Mouse (Mus musculus): ENCODE measurements at regions not wholly inside any gene's neighbourhood (a gene's known extent, or its start where the extent isn't known, plus 50 kb on each side); places are given as distances from the start of the nearest gene placed in this dataset.
A peak's percentile ranks its signal among the peaks of the same experiment; 100 is the strongest.

DNA sequence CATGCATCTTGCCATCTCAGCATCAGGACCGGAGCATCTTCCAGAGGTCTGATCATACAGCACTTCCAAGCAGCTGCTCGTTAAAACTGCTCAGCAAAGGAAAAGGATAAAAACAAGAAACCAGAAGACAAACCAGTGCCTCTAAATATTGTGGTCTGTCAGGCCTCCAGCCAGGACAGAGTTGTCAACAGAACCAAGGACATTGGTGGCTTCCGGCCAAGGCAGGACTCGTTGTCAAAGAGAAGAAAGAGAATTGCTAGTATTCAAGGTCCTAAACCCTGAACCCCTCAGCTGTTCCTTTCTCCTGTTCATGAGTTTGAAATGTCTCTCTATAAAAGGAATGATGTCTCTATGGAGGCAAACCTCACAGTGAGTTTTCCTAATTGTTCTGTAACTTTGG is 155.0 kb downstream of the Sp3 start:
- no peak for DNase-seq (ENCODE audit: low read depth)

DNA sequence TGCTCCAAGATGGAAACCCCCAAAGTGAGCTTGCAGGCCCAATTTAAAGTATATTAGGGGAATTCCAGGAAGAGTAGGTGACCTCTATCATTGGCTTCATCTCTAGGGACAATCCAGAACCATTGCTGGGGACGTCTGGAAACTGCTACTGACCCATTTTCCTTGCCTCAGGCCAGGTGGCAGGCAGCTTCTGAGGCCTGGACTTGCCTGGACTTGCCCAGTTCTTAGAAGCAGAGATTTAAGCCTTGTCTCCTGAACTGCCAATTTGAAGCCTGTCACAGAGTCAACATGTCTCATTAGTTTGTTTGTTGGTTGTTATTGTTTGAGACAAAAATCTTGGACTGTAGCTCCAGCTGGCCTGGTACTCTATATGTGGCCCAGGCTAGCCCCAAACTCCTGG is 151.1 kb downstream of the Sp3 start:
- DNase-seq (ENCODE audit: low read depth): no peak

DNA sequence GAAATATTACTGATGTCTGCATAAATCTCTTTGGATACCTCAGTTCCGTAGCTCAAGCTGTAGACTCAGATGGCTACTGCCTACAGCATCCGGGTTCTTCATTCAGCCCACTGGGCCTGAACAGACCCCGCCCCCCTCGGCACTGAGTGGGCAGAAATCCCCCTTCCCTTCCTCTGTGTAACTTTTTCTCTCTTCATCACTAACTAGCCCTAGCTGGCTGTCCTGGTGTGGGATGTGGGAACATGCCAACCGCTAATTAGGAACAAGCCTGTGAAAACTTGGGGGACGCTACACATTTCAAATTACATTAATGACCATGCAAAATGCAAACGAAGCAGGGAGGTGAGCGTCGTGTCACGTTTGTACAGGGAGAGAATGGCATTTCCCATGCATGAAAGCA is 147.5 kb downstream of the Sp3 start:
- no peak for DNase-seq (ENCODE audit: low read depth)

DNA sequence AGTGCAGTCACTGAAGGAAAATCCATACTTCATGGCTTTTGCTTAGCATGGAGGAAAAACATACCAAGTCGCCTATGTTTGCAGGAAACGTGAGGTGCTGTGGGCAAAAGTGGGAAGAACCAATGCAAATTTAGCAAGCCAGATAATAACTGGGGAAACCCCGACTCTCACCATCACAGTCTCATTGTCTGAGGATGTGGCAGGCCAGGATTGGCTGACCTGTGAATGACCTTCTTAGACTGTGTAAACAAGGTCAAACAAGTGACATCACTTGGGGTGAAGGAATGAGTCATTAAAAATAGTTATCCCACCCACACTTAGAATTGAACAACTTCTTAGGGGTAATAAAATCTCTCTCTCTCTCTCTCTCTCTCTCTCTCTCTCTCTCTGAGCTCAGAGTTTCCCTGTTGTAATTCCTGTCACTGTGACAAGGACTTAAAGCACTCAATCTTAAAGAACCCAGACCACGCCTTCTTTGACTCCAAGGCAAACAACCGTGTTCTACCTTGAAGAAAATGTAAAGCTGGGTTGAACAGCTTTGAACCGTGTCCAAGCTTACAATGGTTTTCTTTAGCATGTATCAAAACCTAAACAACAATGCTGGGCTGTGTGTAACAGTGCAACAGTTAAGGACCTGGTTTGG is 142.0 kb downstream of the Sp3 start:
- DNase-seq (ENCODE audit: low read depth): peak; percentile 55

DNA sequence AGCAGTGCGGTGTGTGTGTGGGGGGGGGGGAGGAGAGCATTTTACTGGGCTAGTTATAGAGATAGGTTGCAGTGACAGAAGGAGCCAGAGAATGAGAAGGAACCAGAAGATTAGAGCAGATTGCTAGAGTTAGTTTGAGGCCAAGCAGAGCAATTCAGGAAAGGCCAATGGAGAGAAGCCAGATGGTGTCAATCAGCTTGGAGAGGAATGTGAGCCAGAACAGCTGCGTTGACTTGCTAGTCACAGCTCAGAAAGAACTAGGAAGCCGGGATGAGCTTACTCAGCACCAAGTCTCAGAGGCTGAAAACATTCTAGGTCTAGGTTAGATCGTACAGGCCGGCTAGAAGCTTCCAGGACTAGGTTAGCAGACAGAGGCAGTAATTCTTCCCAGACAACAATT is 140.6 kb downstream of the Sp3 start:
- peak; percentile 36 for DNase-seq (ENCODE audit: low read depth)

DNA sequence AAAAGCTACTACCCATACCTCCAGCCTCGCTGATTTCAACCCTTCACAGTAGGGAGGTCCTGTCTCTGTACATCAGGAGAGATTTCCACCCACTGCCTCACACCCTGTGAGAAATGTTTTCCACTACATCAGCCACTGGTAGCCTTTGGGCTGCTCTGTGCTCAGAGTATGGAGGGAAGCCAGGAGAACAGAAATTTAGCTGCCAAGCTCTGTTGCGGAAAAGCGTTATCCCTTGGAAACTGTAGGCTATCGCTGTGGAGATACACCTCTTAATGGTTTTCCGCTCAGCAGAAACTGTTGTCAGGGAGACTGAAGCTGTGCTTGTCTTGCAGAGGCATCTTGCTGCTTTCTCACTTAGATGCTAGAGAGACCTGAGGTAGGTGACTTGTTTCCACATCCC is 138.9 kb downstream of the Sp3 start:
- peak; percentile 35 for DNase-seq (ENCODE audit: low read depth)

DNA sequence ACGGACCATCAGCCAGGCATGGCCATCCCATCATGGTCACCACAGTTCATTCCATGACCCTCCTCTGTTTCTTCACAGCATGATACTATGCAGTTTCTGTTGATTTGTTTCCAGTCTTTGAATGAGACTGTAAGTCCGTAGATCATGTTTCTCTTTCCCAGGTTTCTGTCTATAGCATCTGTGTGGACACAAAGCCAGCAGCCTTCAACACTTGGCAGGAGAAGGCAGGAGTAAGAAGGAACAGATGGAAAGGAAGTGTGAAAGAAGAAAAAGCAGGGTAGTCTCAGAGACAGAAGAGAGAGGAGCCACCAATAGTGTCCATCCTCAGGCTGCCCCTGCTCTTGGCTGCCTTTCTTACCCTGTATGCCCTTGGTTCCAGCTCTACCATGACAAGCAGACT is 136.6 kb downstream of the Sp3 start:
- DNase-seq (ENCODE audit: low read depth): peak; percentile 22

DNA sequence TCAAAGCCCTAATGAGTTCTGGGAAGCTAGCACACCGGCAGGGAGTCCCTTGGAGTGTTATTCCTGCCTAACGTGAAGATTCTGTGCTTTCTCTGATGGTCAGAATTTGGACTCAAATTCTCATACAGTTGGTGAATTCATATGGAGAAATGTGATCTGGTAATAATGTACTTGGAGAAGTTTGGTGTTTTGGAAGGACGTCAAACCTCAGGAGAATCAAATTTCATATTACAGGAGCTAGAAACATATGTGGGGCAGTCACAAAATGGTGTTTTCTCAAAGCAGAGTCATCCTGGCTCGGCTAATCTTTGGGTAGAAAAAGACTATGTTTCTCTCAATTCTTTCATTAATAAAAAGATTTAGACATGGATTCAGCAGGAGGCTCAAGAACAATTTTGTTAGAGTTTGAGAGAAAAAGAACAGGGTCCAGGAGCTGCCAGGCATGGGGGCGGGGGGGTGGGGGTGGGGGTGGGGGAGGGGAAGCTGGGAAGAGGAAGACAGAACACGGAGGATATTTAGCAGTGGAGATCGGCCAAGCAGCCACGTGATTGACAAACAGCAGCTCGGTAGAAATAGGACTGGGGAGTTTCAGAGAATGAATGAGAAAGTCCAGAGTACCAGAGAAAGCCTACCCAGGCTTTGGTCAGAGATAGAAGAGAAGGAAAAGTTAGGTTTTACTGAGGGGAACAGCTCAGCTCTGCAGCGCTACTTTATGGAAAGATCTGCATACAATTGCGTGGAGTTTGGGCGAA is 130.6 kb downstream of the Sp3 start:
- DNase-seq (ENCODE audit: low read depth): peak; percentile 69

DNA sequence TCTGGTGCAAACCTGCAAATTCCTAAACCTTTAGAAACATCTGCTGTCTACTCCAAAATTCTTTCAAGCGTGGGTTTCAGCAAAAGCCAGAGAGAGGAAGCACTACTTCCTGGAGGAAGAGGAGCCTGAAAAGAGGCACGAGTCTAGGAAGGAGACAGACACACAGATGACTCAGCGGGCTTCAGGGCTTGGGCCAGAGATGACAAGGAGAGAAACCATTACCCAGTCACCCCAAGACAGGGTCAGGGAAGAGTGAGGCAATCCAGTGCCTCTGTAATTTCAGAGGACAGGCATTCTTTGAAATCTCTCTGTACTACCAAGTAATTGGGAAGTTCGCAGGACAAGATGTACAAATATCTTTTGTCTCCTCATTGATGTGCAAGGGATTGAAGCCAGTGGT is 127.7 kb downstream of the Sp3 start:
- no peak for DNase-seq (ENCODE audit: low read depth)

DNA sequence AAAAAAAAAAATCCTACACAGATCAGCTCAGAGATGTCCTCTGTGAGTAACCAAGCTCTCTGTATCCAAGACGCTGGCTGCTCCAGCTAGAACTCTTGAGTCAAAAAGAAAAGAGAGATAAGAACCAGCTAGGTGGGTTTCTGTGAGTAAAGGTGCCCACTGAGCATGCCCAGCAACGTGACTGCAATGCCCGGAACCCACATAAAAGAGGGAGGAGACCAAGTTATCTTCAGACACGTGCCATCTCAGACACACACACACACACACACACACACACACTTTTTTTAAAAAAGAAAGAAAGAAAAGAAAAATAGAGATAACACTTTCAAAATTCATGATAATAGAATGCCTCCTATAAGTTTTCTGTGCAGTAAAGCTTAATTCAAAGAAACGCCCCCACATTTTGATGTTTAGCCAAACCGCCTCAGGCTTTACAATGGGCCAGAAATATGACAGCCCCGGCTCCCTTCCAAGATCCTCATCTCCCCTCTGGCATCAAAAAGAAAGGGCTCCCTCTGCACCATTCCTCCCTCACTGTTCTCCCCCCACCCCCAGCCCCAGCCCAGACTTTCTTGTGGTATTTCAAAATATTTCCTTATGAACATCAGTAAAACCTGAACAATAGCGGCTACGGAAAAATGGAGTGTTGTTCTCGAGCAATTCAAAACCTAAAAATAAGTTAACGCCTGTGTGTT is 124.8 kb downstream of the Sp3 start:
- DNase-seq (ENCODE audit: low read depth): peak; percentile 73

DNA sequence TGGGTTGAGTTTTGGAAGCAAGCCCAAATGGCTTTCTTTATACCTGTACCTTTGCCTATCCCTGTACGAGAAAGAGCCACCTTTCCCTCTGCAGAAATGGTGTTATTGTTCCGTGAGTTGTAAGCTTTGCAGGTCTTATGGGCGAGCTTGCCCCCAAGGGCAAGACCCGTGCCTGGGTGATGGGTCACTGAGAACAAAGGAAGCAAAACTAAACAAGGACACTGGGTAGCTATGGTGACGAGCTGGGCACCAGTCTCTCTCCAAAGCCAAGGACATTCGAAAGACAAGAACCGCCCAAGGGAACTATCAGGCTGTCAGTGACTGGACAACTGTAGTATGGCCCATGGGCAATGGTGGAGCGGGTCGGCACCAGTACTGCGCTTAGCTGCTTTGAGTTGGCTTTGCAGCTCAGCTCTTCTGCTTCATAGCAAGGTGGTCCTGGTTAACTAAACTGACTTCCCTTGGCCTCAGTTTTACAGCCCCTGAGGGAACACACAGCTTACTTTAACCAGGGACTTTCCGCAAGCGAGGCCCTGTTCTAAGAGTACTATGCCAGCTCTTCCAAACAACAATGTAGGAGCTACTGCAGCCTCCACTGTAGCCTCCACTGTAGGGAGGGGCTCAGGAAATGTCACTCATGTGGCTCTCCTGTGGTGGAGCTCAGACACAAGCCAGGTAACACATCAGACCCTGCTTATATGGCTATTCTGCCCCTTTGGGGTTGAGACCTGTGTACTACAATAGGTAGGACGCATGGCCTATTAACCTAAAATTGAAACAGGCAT is 124.1 kb downstream of the Sp3 start:
- DNase-seq (ENCODE audit: low read depth): no peak

DNA sequence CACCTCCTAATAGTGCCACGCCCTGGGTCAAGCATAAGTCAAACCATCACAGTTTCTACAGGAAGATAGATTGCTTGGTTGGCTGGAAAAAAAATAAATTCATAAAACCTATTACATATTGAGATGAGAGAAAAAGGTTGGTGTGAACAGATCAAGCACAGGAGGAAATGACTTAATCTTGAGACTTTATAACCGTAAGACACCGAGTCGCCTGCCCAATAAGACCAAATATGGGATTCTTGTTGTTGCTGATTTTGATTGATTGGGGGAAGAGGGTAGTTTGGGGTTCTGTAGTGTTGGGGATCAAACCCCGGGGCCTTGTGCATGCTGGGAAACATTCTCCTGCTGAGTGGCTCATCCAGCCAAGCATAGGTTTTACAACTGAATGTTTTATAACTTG is 122.9 kb downstream of the Sp3 start:
- DNase-seq (ENCODE audit: low read depth): no peak

DNA sequence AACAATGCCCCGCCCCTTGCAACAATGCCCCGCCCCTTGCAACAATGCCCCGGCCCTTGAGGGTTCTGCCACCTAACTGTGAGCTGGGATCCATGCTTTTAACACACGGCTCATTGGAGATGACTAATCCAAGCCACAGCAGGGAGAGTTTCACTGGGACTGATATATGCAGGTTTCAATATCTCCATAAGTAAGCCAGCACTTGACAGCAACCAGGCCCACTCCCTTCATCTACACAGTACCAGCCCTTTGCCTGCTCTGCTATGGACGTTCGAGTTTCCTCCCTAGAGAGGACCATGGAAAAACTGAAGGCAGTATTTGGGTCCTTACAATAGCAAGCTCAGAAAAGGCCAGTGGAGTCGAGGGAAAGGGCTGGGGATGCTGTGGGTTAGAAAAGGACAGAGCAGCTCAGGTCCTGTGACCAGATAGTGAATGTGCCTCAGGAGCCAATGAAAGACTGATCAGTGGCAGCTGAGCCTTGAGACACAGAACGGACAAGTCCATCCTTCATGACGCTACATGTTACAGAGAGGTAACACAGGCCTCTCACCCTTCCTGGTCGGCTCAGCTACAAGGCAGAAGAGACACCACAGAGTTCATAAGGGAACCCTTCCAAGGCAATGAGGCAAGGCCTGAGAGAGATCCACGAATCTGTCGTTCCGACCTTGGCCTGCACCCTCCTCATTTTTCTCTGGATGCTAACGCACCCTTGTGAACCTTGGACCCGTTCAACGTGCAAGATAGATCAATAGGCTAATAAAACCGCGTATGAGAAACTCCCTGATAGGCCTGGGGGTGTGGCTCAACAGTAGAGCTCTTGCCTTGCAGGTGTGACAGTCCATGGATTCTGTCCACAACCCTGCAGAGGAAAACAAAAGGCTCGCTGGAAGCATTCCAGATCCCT is 114.5 kb downstream of the Sp3 start:
- peak; percentile 16 for DNase-seq (ENCODE audit: low read depth)

DNA sequence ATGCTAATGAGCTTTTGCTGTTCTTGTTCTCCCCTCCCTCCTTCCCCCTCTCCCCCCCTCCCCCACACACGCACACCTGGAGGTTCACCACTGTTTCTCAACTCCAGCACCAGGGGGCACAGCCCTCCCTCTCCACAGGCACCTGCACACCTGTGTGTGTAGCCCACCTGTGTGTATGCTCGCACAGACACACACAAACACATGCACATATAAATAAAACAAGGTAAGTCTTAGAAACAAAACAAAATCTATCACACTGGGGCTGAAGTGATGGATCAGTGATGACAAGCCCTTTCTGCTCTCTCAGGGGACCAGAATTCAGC is 113.9 kb downstream of the Sp3 start:
- DNase-seq (ENCODE audit: low read depth): no peak

DNA sequence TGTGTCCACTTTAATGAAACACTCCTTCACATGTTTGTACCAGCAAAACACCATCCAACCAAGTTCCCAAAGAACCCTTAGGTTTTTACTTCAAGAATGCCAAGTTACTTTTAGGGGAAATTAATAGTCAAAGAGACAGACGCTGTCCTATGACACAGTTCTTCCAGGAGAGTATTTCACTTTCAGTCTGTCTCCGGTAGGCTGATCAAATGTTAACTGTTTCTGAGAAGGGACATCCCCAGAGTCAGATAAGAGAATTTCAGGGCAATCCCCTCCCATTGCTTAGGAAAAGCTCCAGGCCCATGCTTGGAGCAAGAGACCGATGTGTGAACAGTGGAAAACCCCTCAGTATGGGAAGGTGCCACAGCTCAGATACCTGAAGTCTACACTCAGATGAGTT is 112.1 kb downstream of the Sp3 start:
- DNase-seq (ENCODE audit: low read depth): no peak

DNA sequence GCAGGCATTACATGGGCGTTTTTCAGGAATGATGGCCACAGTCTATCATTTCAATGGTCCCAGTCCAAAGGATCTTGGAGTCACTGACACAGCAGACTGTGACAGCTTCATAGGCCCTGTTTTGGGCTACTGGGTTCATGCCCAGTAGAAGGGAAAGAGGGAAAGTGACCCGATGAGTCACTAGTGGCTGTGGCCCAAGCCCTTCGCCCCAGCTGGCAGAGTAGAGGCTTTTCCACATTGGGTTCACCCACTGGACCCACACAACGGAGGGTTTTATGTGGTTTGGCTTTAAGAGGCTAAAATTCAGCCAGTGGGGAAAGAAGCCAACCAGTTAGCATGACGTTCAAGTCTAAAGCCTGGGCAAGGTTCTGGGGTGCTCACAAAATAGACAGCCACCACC is 108.4 kb downstream of the Sp3 start:
- peak; percentile 82 for DNase-seq (ENCODE audit: low read depth)

DNA sequence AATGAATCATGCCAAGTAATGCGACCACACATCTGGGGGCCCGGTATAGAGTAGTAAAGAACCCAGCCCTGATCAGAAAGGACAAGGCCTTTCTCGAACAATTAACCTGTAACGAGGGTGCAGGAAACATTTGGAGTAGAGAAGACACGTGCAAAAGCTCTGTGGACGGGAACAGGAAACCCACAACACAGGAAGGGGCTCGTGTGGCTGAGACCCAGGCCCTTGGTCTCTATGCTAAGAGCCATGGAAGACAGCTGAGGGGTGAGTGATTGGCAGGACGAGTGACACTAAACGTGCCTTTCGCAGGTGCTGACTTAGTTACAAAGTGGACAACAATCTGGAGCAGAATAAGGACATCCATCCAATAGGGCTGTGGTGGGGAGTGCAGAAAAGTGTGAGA is 106.3 kb downstream of the Sp3 start:
- no peak for DNase-seq (ENCODE audit: low read depth)

DNA sequence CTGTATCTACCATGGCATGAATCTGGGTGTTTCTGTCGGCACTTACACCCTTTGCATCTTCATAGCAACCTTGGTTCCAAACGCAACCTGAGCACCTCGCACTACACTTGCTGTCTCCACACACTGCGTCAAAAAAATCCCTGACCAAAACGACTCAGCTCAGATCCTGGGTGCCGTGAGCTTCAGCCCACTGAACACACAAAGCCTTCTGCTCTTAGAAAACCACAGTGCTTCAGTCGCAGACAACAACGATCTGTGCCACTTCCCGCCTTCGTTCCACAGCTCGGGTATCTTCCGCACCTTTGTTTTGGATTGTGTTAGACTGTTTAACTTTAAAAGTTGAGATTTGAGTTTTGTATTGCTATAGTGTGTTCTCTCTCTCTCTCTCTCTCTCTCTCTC is 105.7 kb downstream of the Sp3 start:
- no peak for DNase-seq (ENCODE audit: low read depth)

DNA sequence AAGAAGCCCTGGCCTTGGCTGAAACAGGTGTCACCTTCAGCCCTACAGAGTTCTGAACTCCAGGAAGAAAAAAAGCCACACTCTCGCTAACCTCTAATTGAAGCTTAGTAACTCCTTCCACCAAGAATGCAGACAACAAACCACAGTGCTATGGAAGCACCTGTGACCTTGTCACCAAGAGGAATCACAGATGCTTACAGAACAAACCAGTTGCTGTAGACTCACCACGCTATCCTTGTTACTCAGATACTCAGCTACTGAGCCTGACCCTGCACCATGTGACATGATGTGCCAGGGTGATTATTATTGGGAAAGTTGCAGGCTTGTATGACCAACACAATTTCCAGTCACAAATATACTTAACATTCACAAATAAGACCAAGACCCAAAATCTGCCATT is 104.6 kb downstream of the Sp3 start:
- no peak for DNase-seq (ENCODE audit: low read depth)

DNA sequence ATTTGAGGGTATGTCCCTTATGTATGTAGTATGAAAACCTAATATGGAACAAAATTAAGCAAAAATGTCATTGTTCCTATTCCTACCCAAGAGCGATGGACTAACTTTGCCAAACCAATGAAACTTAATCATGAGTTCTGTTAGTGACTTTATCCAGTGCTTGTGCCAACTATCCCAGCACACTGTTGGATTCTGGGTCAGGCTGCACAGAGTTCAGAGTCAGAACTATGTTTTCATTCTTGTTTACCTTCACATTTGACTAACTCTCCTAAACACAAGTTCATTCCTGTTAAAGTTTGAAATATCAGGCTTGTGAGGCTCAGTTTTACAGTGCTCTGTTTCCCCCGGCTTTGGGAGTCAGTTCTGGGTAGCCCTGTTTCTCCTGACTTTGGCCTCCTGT is 100.2 kb downstream of the Sp3 start:
- no peak for DNase-seq (ENCODE audit: low read depth)

DNA sequence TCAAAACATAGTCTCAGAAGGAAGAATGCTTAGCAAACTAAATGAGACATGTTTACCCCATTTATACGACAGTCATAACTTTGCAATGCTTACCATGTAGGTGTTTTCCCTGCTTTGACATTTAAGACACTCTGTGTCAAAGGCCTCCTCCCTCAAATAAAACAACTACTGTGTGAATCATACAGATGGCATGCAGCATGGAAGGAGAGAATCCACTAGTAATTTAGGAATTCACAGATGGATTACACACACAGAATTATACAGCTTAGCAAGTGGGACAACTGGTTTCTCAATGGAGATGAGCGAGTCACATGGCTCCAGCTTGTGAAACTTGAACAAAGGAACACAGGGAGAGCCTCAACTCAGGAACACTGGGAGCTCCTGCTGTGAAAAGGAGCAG is 98.7 kb downstream of the Sp3 start:
- peak; percentile 67 for DNase-seq (ENCODE audit: low read depth)

DNA sequence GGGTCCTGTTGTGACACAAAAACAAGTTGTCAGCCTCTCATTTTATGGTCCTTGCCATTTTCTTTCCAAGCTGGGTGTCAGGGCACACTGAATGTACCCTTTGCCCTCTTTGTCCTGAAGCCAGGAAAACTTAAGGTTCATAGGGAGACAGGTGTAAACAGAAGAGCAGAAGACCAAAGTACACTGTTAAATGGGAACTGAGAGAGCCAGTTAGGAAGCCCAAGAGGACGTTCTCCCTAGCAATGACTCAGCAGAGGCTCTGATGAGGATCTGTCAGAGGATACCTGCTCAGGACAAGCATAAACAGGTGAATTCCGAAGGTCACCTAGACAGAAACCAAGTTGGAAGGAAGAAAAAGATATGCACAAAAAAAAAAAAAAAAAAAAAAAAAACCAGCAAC is 94.0 kb downstream of the Sp3 start:
- DNase-seq (ENCODE audit: low read depth): no peak

All from NIH3T3 (cell line).